Mouse (Mus musculus): Measurements from ENCODE around the gene Atf6. TPM values are rescaled to one million over a fixed set of nuclear protein-coding genes. Genes with fewer than 3 reads are reported as not detected.
A peak's percentile ranks its signal among the peaks of the same experiment; 100 is the strongest.

Atf6 gene
- polyA plus RNA-seq, 1 experiment from 2014 or later: 7.6 TPM

DNA sequence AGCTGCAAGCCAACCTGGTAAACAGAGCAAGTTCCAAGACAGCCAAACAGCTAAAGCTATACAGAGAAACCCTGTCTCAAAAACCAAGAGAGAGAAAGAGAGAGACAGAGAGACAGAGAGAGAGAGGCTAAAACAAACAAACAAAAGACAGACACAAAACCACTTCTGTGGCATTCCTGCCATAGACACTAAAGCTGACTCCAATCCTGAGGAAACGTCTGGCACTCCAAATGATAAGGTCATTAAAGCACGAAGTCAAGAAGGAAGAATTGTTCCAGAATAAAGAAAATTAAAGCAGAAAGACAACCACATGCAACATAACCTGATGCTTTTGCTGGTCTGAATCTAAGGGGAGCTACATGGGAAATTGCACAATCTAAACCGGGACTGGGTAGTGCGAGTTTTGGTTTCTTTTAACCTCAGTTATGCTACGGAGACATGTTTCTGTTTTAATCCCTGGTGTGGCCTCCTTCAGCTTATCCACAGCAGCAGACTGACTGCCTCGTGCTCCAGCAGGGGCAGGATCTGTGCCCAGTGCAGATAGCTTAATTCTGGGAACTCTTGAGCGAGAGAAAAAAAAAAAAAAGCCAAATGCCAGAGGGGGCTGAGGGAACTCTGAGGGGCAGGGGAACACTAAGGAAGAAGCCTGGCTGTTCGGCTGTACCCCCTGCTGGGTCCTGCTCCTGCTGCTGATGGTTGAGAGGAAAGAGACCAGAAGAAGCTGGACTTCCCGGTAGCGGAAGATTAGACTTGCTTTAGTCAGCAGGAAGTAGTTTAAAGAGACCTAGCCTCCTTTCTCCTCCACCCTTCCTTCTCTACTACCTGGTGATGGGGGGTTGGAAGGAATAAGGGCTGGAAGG lies 21.9 kb downstream of the Atf6 start:
- Histone ChIP-seq H3K4me1 (ENCODE audit: control insufficient read depth, insufficient read depth, low read length) (no peaks in the 10 kb centered on the region), H3K9me3 (ENCODE audit: control insufficient read depth, low read length) (no peaks in the 10 kb centered on the region), H3K9ac (ENCODE audit: low read length) (no peak overlapping the region), H3K27ac (replicated peaks; ENCODE audit: low read depth, low read length) (no peak overlapping the region), H3K4me2 (ENCODE audit: low read depth, severe bottlenecking) (no peak overlapping the region), H3K27me3 (ENCODE audit: control insufficient read depth, insufficient read depth, low read length) (no peaks in the 10 kb centered on the region), H3K36me3 (ENCODE audit: control insufficient read depth, insufficient read depth, low read length) (peaks cover 2% of the 10 kb centered on the region; the same call in 1 of the 2 replicates), H3K4me3 (ENCODE audit: low read depth, low read length) (no peak overlapping the region)
- ATAC-seq (ENCODE audit: insufficient number of reproducible peaks, low FRiP score, low TSS enrichment, low read depth): no peak
- DNase-seq (ENCODE audit: low spot score): no peak
- 47% methylated on average over 10 of the region's 10 CpGs for WGBS

DNA sequence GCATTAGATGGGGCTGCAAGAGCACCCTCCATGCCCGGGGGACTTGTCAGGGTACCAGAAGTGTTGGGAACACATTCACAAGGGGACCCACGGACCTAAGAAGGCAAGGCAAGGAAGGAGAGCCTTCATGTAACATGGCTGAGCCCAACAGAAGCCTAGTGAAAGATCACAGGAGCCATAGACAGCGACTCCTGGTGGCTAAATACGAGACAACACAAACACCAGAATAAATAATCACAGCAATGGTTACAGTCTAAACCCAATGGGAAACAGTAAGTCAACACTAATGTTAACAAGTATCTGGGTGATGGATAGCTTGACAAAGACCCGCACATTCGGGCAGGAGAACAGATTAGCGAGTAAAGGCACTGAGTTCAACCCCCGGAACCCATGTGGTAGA lies 23.2 kb downstream of the Atf6 start:
- 52% methylated on average over 8 of the region's 8 CpGs for WGBS
- Histone ChIP-seq H3K4me2 (ENCODE audit: low read depth, severe bottlenecking) (no peak overlapping the region), H3K9me3 (ENCODE audit: control insufficient read depth, low read length) (no peaks in the 10 kb centered on the region), H3K4me3 (ENCODE audit: low read depth, low read length) (no peak overlapping the region), H3K9ac (ENCODE audit: low read length) (no peak overlapping the region), H3K36me3 (ENCODE audit: control insufficient read depth, insufficient read depth, low read length) (peaks cover 2% of the 10 kb centered on the region; the same call in 1 of the 2 replicates), H3K27ac (replicated peaks; ENCODE audit: low read depth, low read length) (no peak overlapping the region), H3K4me1 (ENCODE audit: control insufficient read depth, insufficient read depth, low read length) (no peaks in the 10 kb centered on the region), H3K27me3 (ENCODE audit: control insufficient read depth, insufficient read depth, low read length) (no peaks in the 10 kb centered on the region)
- no peak for ATAC-seq (ENCODE audit: insufficient number of reproducible peaks, low FRiP score, low TSS enrichment, low read depth)
- peak; percentile 59 for DNase-seq (ENCODE audit: low spot score)

DNA sequence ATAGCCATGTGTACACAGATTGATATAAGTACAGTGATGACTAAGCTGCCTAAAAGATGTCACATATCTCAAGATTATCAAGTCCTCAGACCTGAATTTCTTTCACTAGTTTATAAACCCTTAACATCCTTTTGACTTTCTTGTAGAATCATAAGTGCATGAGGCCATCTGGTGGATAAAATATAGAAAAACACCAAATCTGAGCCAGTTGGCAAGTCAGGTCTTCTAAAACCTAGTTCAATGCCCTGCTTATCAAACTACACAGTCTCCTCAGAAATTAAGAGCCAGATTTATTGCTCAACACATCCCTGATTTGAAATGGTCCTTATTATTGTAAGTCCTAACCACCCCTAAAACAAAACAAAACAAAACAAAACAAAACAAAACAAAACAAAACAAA lies 27.9 kb downstream of the Atf6 start:
- DNase-seq (ENCODE audit: low spot score) (no peak), ATAC-seq (ENCODE audit: insufficient number of reproducible peaks, low FRiP score, low TSS enrichment, low read depth) (no peak)
- Histone ChIP-seq H3K36me3 (ENCODE audit: control insufficient read depth, insufficient read depth, low read length) (no peaks in the 10 kb centered on the region), H3K4me1 (ENCODE audit: control insufficient read depth, insufficient read depth, low read length) (no peaks in the 10 kb centered on the region), H3K27me3 (ENCODE audit: control insufficient read depth, insufficient read depth, low read length) (no peaks in the 10 kb centered on the region), H3K9me3 (ENCODE audit: control insufficient read depth, low read length) (no peaks in the 10 kb centered on the region), H3K4me2 (ENCODE audit: low read depth, severe bottlenecking) (no peak overlapping the region), H3K27ac (replicated peaks; ENCODE audit: low read depth, low read length) (no peak overlapping the region), H3K9ac (ENCODE audit: low read length) (no peak overlapping the region), H3K4me3 (ENCODE audit: low read depth, low read length) (no peak overlapping the region)

DNA sequence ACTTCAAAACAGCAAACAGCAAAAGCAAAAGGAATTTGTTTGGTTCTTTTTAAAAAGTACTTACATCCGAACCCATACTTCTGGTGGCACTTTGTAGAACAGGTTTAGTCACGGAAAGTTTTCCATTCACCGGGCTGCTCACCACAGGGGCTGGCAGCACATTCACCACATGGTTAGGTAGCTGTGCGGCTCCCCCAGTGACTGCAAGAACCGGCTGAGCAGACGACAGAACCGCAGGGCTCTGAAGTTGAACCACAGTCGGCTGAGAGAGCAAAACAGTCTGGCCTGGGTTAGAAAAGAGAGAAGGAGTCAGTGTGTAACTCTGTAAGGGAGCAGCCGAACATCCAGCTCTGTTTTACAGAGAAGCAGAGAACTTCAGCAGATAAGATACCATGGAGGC lies 32.8 kb downstream of the Atf6 start:
- Histone ChIP-seq H3K4me3 (ENCODE audit: low read depth, low read length) (no peak overlapping the region), H3K4me2 (ENCODE audit: low read depth, severe bottlenecking) (no peak overlapping the region), H3K27ac (replicated peaks; ENCODE audit: low read depth, low read length) (no peak overlapping the region), H3K36me3 (ENCODE audit: control insufficient read depth, insufficient read depth, low read length) (no peaks in the 10 kb centered on the region), H3K9ac (ENCODE audit: low read length) (no peak overlapping the region), H3K9me3 (ENCODE audit: control insufficient read depth, low read length) (no peaks in the 10 kb centered on the region), H3K4me1 (ENCODE audit: control insufficient read depth, insufficient read depth, low read length) (no peaks in the 10 kb centered on the region), H3K27me3 (ENCODE audit: control insufficient read depth, insufficient read depth, low read length) (no peaks in the 10 kb centered on the region)
- WGBS: 88% methylated on average over 9 of the region's 9 CpGs
- DNase-seq (ENCODE audit: low spot score): no peak
- no peak for ATAC-seq (ENCODE audit: insufficient number of reproducible peaks, low FRiP score, low TSS enrichment, low read depth)

- Histone ChIP-seq H3K4me1 (ENCODE audit: control insufficient read depth, insufficient read depth, low read length) (no peaks in the 10 kb centered on the region), H3K9me3 (ENCODE audit: control insufficient read depth, low read length) (no peaks in the 10 kb centered on the region), H3K4me3 (ENCODE audit: low read depth, low read length) (no peak overlapping the region), H3K9ac (ENCODE audit: low read length) (no peak overlapping the region), H3K27ac (replicated peaks; ENCODE audit: low read depth, low read length) (no peak overlapping the region), H3K36me3 (ENCODE audit: control insufficient read depth, insufficient read depth, low read length) (no peaks in the 10 kb centered on the region), H3K4me2 (ENCODE audit: low read depth, severe bottlenecking) (no peak overlapping the region), H3K27me3 (ENCODE audit: control insufficient read depth, insufficient read depth, low read length) (no peaks in the 10 kb centered on the region)
- DNase-seq (ENCODE audit: low spot score) (no peak), ATAC-seq (ENCODE audit: insufficient number of reproducible peaks, low FRiP score, low TSS enrichment, low read depth) (no peak)
- 96% methylated on average over 1 of the region's 1 CpGs for WGBS
Measured at GRCm38 (mm10) chr1:170829781-170830180, 37.8 kb downstream of the Atf6 start.

GRCm38 (mm10) chr1:170829344-170829743 lies 38.2 kb downstream of the Atf6 start:
- no peak for DNase-seq (ENCODE audit: low spot score)
- no peak for ATAC-seq (ENCODE audit: insufficient number of reproducible peaks, low FRiP score, low TSS enrichment, low read depth)
- 88% methylated on average over 6 of the region's 6 CpGs for WGBS
- no peak overlapping the region for H3K9ac ChIP-seq (ENCODE audit: low read length)
- H3K9me3 ChIP-seq (ENCODE audit: control insufficient read depth, low read length): no peaks in the 10 kb centered on the region
- H3K27me3 ChIP-seq (ENCODE audit: control insufficient read depth, insufficient read depth, low read length): no peaks in the 10 kb centered on the region
- no peaks in the 10 kb centered on the region for H3K4me1 ChIP-seq (ENCODE audit: control insufficient read depth, insufficient read depth, low read length)
- H3K27ac ChIP-seq (replicated peaks; ENCODE audit: low read depth, low read length): no peak overlapping the region
- no peak overlapping the region for H3K4me2 ChIP-seq (ENCODE audit: low read depth, severe bottlenecking)
- H3K36me3 ChIP-seq (ENCODE audit: control insufficient read depth, insufficient read depth, low read length): no peaks in the 10 kb centered on the region
- no peak overlapping the region for H3K4me3 ChIP-seq (ENCODE audit: low read depth, low read length)

DNA sequence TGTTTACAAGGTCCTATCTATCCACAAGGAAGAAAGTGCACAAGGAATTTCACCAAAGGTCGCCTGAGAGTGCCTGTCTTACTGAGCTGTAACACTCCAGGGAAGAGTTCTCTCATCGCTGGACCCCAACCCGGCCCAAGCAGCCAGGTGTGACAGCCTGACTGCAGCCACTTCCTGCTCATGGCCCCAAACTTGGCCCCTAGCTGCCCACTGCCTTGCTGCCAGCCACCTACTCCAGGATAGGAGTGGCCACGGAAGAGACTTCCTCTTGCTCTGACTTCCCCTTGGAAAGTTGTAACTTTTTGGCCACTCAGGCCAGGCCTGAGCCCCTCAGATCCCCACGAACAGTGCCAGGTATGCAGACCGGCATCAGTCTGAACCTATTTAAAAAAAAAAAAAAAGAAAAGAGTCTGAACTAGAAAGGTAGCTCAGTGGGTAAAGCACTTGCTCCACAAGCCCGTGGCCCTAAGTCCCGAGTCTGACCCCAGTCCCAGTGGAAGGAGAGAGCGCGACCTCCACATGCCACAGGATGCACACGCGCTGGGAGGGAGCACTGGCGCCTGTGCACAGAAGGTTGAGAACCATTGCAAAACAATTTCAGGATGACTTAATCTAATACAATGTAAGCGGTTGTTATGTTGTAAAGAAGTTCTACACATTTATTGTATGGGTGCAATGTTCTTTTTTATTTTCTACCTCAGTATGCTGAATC lies 47.3 kb downstream of the Atf6 start:
- Histone ChIP-seq H3K4me1 (ENCODE audit: control insufficient read depth, insufficient read depth, low read length) (no peaks in the 10 kb centered on the region; the same call in 1 of the 2 replicates), H3K27me3 (ENCODE audit: control insufficient read depth, insufficient read depth, low read length) (no peaks in the 10 kb centered on the region), H3K36me3 (ENCODE audit: control insufficient read depth, insufficient read depth, low read length) (no peaks in the 10 kb centered on the region), H3K9ac (ENCODE audit: low read length) (no peak overlapping the region), H3K4me3 (ENCODE audit: low read depth, low read length) (no peak overlapping the region), H3K9me3 (ENCODE audit: control insufficient read depth, low read length) (no peaks in the 10 kb centered on the region), H3K27ac (replicated peaks; ENCODE audit: low read depth, low read length) (no peak overlapping the region), H3K4me2 (ENCODE audit: low read depth, severe bottlenecking) (no peak overlapping the region)
- DNase-seq (ENCODE audit: low spot score) (no peak), ATAC-seq (ENCODE audit: insufficient number of reproducible peaks, low FRiP score, low TSS enrichment, low read depth) (no peak)
- WGBS: 87% methylated on average over 14 of the region's 14 CpGs

DNA sequence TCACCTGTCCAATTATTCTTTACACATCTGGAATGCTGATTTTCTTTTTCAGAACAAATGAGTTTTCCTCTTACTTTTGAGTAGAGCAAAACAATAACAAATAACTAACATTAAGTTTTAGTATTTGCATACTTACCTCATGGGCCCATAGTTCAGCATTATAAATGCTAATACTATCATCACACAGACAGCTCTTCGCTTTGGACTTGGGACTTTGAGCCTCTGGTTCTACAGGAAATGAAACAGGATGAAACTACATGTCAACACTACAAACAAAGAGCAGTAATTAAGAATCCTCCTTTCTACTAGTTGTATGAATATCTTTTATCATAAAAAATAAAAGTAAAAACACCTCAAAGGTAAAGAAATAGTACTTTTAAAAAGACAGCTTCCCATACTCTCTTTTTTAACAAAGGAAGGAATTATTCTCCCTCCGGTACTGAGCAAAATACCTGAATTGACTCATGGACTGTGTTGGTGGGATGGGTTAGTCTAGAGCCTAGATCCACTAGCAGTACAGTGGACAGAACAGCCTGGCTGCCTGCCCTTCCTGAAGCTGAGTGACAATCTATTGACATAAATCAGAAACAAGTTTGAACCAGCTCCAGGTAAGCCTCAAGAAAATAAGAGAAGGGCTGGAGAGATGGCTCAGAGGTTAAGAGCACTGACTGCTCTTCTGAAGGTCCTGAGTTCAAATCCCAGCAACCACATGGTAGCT lies 52.1 kb downstream of the Atf6 start:
- no peaks in the 10 kb centered on the region for H3K4me1 ChIP-seq (ENCODE audit: control insufficient read depth, insufficient read depth, low read length)
- no peak for ATAC-seq (ENCODE audit: insufficient number of reproducible peaks, low FRiP score, low TSS enrichment, low read depth)
- no peak overlapping the region for H3K27ac ChIP-seq (replicated peaks; ENCODE audit: low read depth, low read length)
- no peak overlapping the region for H3K4me3 ChIP-seq (ENCODE audit: low read depth, low read length)
- no peak overlapping the region for H3K4me2 ChIP-seq (ENCODE audit: low read depth, severe bottlenecking)
- no peaks in the 10 kb centered on the region for H3K27me3 ChIP-seq (ENCODE audit: control insufficient read depth, insufficient read depth, low read length)
- H3K9ac ChIP-seq (ENCODE audit: low read length): no peak overlapping the region
- WGBS: 93% methylated on average over 2 of the region's 2 CpGs
- no peaks in the 10 kb centered on the region for H3K9me3 ChIP-seq (ENCODE audit: control insufficient read depth, low read length)
- no peaks in the 10 kb centered on the region for H3K36me3 ChIP-seq (ENCODE audit: control insufficient read depth, insufficient read depth, low read length)
- no peak for DNase-seq (ENCODE audit: low spot score)

Measured in limb, embryonic 11.5 days (tissue).